Mouse (Mus musculus) activated CD4-positive, CD25-positive, alpha-beta regulatory T cell, adult 9 weeks (primary cell): ENCODE results near the gene Dhrs7b. TPM values are rescaled to one million over a fixed set of nuclear protein-coding genes. Genes with fewer than 3 reads are reported as not detected.

Experiments used
- polyA plus RNA-seq: library from polyadenylated mRNA; unstranded; fragments of 100-300 nt; shearing (Covaris generic); gene quantifications from one replicate; pipeline ENCODE4 v1.2.1, GENCODE M21; 2017

The Dhrs7b gene
- polyA plus RNA-seq: 34.9 TPM

GRCm38 (mm10) chr11:60830433-60831052 is at the start of gene Dhrs7b:
Gene Dhrs7b (plus strand): TSS chr11:60830631.

GRCm38 (mm10) chr11:60811618-60812017 is 18.8 kb upstream of the Dhrs7b start, which contains the start of gene Shmt1:
Gene Shmt1 (minus strand): TSS chr11:60811718.

GRCm38 (mm10) chr11:60878675-60879294 is 48.4 kb downstream of the Dhrs7b start, which contains the start of gene Tmem11:
Gene Tmem11 (minus strand): TSS chr11:60879272.

Other genes with a start within 250 kb of the Dhrs7b start
- 22.2 TPM for gene Llgl1, start 130.9 kb upstream of the Dhrs7b start, polyA plus RNA-seq
- gene Flii, start 103.4 kb upstream of the Dhrs7b start, polyA plus RNA-seq: 204 TPM
- 19.5 TPM for gene Mief2, start 102.2 kb upstream of the Dhrs7b start, polyA plus RNA-seq
- gene Top3a, start 53.3 kb upstream of the Dhrs7b start, polyA plus RNA-seq: 17.9 TPM
- 15.6 TPM for gene Smcr8, start 53.1 kb upstream of the Dhrs7b start, polyA plus RNA-seq
- 27.2 TPM for gene Shmt1, start 18.9 kb upstream of the Dhrs7b start, polyA plus RNA-seq
- 42.3 TPM for gene Tmem11, start 48.6 kb downstream of the Dhrs7b start, polyA plus RNA-seq
- 8.1 TPM for gene Natd1, start 84.1 kb downstream of the Dhrs7b start, polyA plus RNA-seq
- 56.4 TPM for gene Map2k3, start 101.4 kb downstream of the Dhrs7b start, polyA plus RNA-seq
- gene Kcnj12, start 191.9 kb downstream of the Dhrs7b start, polyA plus RNA-seq: not detected